Mouse (Mus musculus): ENCODE measurements around the gene Ncf1. TPM values are rescaled to one million over a fixed set of nuclear protein-coding genes. Genes with fewer than 3 reads are reported as not detected.

Gene Ncf1
- polyA plus RNA-seq, 1 experiment, result 7.6 TPM

DNA sequence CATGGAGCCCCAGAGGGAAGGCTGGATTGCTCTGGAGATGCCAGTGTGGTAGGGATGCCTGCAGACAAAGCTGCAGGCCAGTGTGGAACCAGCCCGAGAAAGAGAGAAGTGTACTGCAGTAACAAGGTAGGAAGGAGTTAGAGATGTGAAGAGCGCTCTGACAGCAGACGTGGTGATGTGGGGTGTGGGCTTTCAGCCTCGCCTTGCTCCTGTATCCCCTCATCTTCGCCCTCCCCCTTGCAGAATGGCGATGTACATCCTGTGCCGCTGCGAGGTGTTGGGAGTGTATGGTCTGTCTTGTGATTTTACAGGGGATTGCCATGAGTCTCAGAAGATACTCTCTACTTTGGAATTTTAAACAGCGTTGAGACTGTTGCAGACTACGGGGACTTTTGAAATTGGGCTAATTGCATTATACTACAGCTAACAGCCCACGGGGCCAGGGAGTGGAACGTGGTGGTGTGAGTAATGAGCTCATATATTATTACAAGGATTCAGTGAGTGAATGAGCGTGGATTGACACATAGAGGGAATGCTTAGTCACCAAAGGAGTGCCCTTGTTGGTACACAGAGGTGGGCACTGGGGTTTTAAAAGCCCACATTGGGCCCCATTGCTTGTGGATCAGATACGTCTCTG lies 19.3 kb upstream of the Ncf1 start:
- Histone ChIP-seq H3K27ac (ENCODE audit: insufficient read depth, low read length) (no peak overlapping the region), H3K4me3 (ENCODE audit: insufficient read depth, low read length) (no peak overlapping the region), H3K4me1 (ENCODE audit: control insufficient read depth, insufficient read depth, low read length) (peaks cover 1% of the 10 kb centered on the region; the same call in 1 of the 2 replicates)
- TF ChIP-seq CTCF (IDR thresholded peaks at IDR 0.05; ENCODE audit: extremely low read depth, insufficient read depth, low read length), result no peak
- no peak for TF ChIP-seq POLR2A (IDR thresholded peaks at IDR 0.05; ENCODE audit: extremely low read depth, insufficient read depth, low read length)

DNA sequence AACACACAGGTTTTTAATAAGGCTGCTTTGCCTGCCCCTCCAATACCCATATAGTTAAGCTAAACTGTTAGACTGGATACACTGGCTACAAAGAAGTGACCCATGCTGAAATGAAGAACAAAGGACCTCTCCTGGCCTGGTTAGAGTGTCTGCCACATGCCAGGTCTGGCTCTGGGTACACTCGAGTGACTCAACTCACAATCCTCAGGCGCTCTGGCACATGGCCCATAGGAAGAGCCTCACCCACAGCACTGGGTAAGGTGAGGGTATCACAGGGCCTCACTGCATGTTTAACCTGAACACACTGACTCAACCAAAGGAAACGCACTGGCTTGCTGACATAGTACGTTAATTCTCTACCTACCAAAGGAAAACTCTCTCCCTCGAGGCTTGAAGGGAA lies 16.7 kb upstream of the Ncf1 start:
- Histone ChIP-seq H3K4me1 (ENCODE audit: control insufficient read depth, insufficient read depth, low read length) (peaks cover 1% of the 10 kb centered on the region; the same call in 1 of the 2 replicates), H3K4me3 (ENCODE audit: insufficient read depth, low read length) (no peak overlapping the region), H3K27ac (ENCODE audit: insufficient read depth, low read length) (no peak overlapping the region)
- TF ChIP-seq POLR2A (IDR thresholded peaks at IDR 0.05; ENCODE audit: extremely low read depth, insufficient read depth, low read length) (no peak), CTCF (IDR thresholded peaks at IDR 0.05; ENCODE audit: extremely low read depth, insufficient read depth, low read length) (no peak)

GRCm38 (mm10) chr5:134244890-134245289 lies 15.5 kb upstream of the Ncf1 start:
- H3K4me3 ChIP-seq (ENCODE audit: insufficient read depth, low read length), result no peak overlapping the region
- no peak for TF ChIP-seq CTCF (IDR thresholded peaks at IDR 0.05; ENCODE audit: extremely low read depth, insufficient read depth, low read length)
- no peak for TF ChIP-seq POLR2A (IDR thresholded peaks at IDR 0.05; ENCODE audit: extremely low read depth, insufficient read depth, low read length)
- H3K27ac ChIP-seq (ENCODE audit: insufficient read depth, low read length), result no peak overlapping the region

GRCm38 (mm10) chr5:134243661-134244436 lies 14.4 kb upstream of the Ncf1 start:
- Histone ChIP-seq H3K27ac (ENCODE audit: insufficient read depth, low read length) (no peak overlapping the region), H3K4me3 (ENCODE audit: insufficient read depth, low read length) (no peak overlapping the region), H3K4me1 (ENCODE audit: control insufficient read depth, insufficient read depth, low read length) (no peaks in the 10 kb centered on the region)
- no peak for TF ChIP-seq CTCF (IDR thresholded peaks at IDR 0.05; ENCODE audit: extremely low read depth, insufficient read depth, low read length)
- TF ChIP-seq POLR2A (IDR thresholded peaks at IDR 0.05; ENCODE audit: extremely low read depth, insufficient read depth, low read length), result no peak

More at GRCm38 (mm10) chr5:134244890-134245289, 15.5 kb upstream of the Ncf1 start:
- peaks cover 1% of the 10 kb centered on the region; the same call in 1 of the 2 replicates for H3K4me1 ChIP-seq (ENCODE audit: control insufficient read depth, insufficient read depth, low read length)

GRCm38 (mm10) chr5:134241831-134242230 lies 12.4 kb upstream of the Ncf1 start:
- Histone ChIP-seq H3K27ac (ENCODE audit: insufficient read depth, low read length) (no peak overlapping the region), H3K4me3 (ENCODE audit: insufficient read depth, low read length) (no peak overlapping the region), H3K4me1 (ENCODE audit: control insufficient read depth, insufficient read depth, low read length) (no peaks in the 10 kb centered on the region)
- TF ChIP-seq POLR2A (IDR thresholded peaks at IDR 0.05; ENCODE audit: extremely low read depth, insufficient read depth, low read length), result no peak
- TF ChIP-seq CTCF (IDR thresholded peaks at IDR 0.05; ENCODE audit: extremely low read depth, insufficient read depth, low read length), result no peak

DNA sequence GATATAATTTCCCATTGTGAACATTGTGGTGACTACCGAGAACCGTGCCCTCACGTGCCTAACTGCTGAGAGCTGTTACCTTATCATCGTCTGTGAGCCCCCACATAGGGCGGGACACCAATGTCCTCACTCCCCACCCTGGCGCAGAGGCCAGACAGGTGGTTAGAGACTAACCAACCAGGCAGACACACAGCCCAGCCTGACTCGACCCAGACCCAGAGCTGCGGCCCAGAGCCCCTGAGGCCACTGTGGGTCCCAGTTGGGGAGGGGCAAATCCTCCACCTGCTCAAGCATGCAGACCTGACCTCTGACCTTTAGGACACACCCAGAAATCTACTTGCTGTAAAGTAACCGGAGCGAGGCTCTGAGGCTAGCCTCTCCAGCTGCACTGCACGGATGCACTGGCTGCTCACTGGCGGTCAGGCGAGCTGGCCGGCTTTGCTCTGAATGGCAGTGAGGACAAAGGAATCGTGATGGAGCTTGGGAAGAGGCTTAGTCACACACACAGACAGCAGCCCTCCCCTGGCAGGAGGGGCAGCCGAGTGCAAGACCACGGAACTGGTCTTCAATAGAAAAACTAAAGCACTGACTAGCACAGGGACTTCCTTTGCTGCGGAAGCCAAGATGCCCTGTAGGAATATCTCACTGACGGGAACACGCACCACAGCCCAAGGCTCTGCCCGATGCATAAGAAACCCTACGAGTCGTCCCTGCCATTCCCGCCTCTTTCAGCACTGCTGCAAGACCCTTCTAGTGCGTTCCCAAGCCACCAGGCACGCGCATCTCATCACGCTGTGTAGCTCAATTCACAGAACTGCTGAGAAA lies 8.7 kb upstream of the Ncf1 start:
- H3K4me1 ChIP-seq (ENCODE audit: control insufficient read depth, insufficient read depth, low read length), result no peaks in the 10 kb centered on the region
- TF ChIP-seq POLR2A (IDR thresholded peaks at IDR 0.05; ENCODE audit: extremely low read depth, insufficient read depth, low read length), result no peak
- TF ChIP-seq CTCF (IDR thresholded peaks at IDR 0.05; ENCODE audit: extremely low read depth, insufficient read depth, low read length), result no peak
- H3K27ac ChIP-seq (ENCODE audit: insufficient read depth, low read length), result no peak overlapping the region

DNA sequence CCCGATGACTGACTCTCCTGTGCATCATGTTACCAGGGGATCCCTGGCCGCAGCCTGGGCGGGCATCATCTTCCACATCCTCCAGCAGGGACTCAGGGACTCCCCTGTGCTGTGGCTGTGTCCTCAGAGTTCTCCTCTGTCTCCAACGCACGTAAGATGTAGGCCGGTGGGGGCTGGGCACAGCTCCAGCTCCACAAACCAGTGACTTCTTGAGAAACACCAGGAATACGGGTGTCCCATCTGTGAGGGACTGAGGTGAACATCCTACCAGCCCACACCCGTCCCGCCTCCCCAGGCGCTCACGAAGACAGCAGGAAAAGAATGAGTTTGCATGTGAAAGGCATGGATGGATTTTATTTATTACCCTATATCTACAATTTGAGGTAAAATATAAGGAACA lies 8.1 kb upstream of the Ncf1 start:
- Histone ChIP-seq H3K27ac (ENCODE audit: insufficient read depth, low read length) (no peak overlapping the region), H3K4me1 (ENCODE audit: control insufficient read depth, insufficient read depth, low read length) (no peaks in the 10 kb centered on the region), H3K4me3 (ENCODE audit: insufficient read depth, low read length) (no peak overlapping the region)
- TF ChIP-seq POLR2A (IDR thresholded peaks at IDR 0.05; ENCODE audit: extremely low read depth, insufficient read depth, low read length) (no peak), CTCF (IDR thresholded peaks at IDR 0.05; ENCODE audit: extremely low read depth, insufficient read depth, low read length) (no peak)

More for the DNA sequence above, 8.7 kb upstream of the Ncf1 start:
- no peak overlapping the region for H3K4me3 ChIP-seq (ENCODE audit: insufficient read depth, low read length)

GRCm38 (mm10) chr5:134236796-134237195 lies 7.4 kb upstream of the Ncf1 start:
- Histone ChIP-seq H3K27ac (ENCODE audit: insufficient read depth, low read length) (no peak overlapping the region), H3K4me1 (ENCODE audit: control insufficient read depth, insufficient read depth, low read length) (no peaks in the 10 kb centered on the region), H3K4me3 (ENCODE audit: insufficient read depth, low read length) (no peak overlapping the region)
- TF ChIP-seq POLR2A (IDR thresholded peaks at IDR 0.05; ENCODE audit: extremely low read depth, insufficient read depth, low read length) (no peak), CTCF (IDR thresholded peaks at IDR 0.05; ENCODE audit: extremely low read depth, insufficient read depth, low read length) (no peak)

DNA sequence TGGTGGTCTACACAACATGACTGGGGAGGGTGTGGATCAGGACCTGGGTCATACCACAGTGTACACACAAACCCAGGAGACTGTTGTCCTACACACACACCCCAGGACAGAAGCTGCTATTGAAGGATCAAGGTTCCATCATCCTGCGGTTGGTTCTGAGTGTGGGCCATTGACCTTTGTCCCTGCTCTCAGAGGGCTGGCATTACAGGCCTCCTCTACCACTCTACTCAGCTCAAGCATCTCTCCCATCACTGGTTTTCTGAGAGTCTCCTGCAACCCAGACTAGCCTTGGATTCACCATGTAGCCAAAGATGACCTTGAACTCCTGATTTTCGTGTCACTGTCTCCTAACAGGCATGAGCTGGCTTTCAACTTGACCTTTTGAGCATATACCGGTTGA lies 6.8 kb upstream of the Ncf1 start:
- Histone ChIP-seq H3K27ac (ENCODE audit: insufficient read depth, low read length) (no peak overlapping the region), H3K4me1 (ENCODE audit: control insufficient read depth, insufficient read depth, low read length) (no peaks in the 10 kb centered on the region), H3K4me3 (ENCODE audit: insufficient read depth, low read length) (no peak overlapping the region)
- TF ChIP-seq CTCF (IDR thresholded peaks at IDR 0.05; ENCODE audit: extremely low read depth, insufficient read depth, low read length) (no peak), POLR2A (IDR thresholded peaks at IDR 0.05; ENCODE audit: extremely low read depth, insufficient read depth, low read length) (no peak)
